Mouse (Mus musculus): ENCODE data around the gene Mthfd1. TPM values are rescaled to one million over a fixed set of nuclear protein-coding genes. Genes with fewer than 3 reads are reported as not detected.

Mthfd1 gene
- polyA plus RNA-seq, 1 experiment from 2014 or later = 87.7 TPM

- no peak overlapping the region for H3K4me2 ChIP-seq
- no peak overlapping the region for H3K27ac ChIP-seq
- H3K9ac ChIP-seq = no peak overlapping the region
- no peaks in the 10 kb centered on the region for H3K36me3 ChIP-seq
- H3K9me3 ChIP-seq = no peaks in the 10 kb centered on the region
- no peak for ATAC-seq (ENCODE audit: insufficient read depth, low FRiP score, low read depth)
- no peaks in the 10 kb centered on the region for H3K27me3 ChIP-seq (replicated peaks)
- WGBS = 75% methylated on average over 6 of the region's 6 CpGs
- no peaks in the 10 kb centered on the region; the same call in 1 of the 2 replicates for H3K4me1 ChIP-seq
- H3K4me3 ChIP-seq (replicated peaks) = no peak overlapping the region
These were observed 9.9 kb downstream of the Mthfd1 start for GRCm38 (mm10) chr12:76265001-76265400.

GRCm38 (mm10) chr12:76266875-76267274 is 11.8 kb downstream of the Mthfd1 start:
- Histone ChIP-seq H3K4me2 (no peak overlapping the region), H3K27ac (no peak overlapping the region), H3K36me3 (no peaks in the 10 kb centered on the region), H3K9me3 (no peaks in the 10 kb centered on the region), H3K4me3 (replicated peaks) (no peak overlapping the region), H3K9ac (no peak overlapping the region), H3K27me3 (replicated peaks) (no peaks in the 10 kb centered on the region), H3K4me1 (no peaks in the 10 kb centered on the region; the same call in 1 of the 2 replicates)
- WGBS = 74% methylated on average over 9 of the region's 9 CpGs
- ATAC-seq (ENCODE audit: insufficient read depth, low FRiP score, low read depth) = no peak

- WGBS = 83% methylated on average over 10 of the region's 10 CpGs
- H3K36me3 ChIP-seq = no peaks in the 10 kb centered on the region
- H3K9me3 ChIP-seq = no peaks in the 10 kb centered on the region
- no peaks in the 10 kb centered on the region; the same call in 1 of the 2 replicates for H3K4me1 ChIP-seq
- no peak overlapping the region for H3K4me3 ChIP-seq (replicated peaks)
- ATAC-seq (ENCODE audit: insufficient read depth, low FRiP score, low read depth) = no peak
- no peak overlapping the region for H3K27ac ChIP-seq
- H3K4me2 ChIP-seq = no peak overlapping the region
- H3K9ac ChIP-seq = no peak overlapping the region
- no peaks in the 10 kb centered on the region for H3K27me3 ChIP-seq (replicated peaks)
These were observed 13.6 kb downstream of the Mthfd1 start for GRCm38 (mm10) chr12:76268686-76269085.

DNA sequence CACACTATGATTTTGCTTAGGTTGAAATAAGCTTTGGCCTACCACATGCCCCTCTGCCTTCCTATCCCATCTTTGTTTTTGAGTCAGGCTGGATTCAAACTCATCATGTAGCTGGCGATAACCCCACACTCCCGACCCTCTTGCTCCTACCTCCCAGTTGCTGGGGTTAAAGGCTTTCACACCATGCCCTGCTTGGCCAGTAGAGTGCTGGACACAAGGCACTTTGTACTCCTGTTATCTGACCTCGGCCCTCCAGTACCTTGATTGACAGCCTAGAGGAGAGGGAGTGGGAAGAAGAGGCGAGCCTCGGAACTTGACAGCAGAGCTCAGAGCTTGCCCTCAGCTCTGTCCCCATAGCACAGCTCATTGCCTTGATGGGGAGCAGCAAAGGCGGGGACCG is 14.1 kb downstream of the Mthfd1 start:
- WGBS = 71% methylated on average over 7 of the region's 7 CpGs
- H3K4me3 ChIP-seq (replicated peaks) = no peak overlapping the region
- H3K4me1 ChIP-seq = no peaks in the 10 kb centered on the region; the same call in 1 of the 2 replicates
- H3K27me3 ChIP-seq (replicated peaks) = no peaks in the 10 kb centered on the region
- H3K9ac ChIP-seq = no peak overlapping the region
- no peaks in the 10 kb centered on the region for H3K9me3 ChIP-seq
- no peaks in the 10 kb centered on the region for H3K36me3 ChIP-seq
- no peak overlapping the region for H3K4me2 ChIP-seq
- ATAC-seq (ENCODE audit: insufficient read depth, low FRiP score, low read depth) = no peak
- no peak overlapping the region for H3K27ac ChIP-seq

DNA sequence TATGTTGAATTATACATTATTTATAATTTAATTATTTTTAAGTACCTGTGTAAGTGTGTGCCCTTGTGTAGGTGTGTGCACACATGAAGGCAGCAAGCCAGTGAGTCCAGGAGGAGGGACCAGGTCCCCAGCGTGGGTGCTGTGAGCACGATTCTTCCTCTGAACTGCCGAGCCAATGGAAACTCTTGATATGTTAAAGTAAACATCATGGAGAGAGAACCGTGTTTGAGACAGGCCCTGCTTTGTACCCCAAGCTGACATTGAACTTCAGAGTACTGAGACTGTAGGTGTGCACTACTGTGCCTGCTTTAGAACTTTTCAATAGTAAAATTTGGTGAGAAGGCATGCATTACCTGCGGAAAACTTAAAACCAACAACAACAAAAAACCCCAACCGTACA is 16.4 kb downstream of the Mthfd1 start:
- Histone ChIP-seq H3K4me1 (no peaks in the 10 kb centered on the region; the same call in 1 of the 2 replicates), H3K9ac (no peak overlapping the region), H3K36me3 (no peaks in the 10 kb centered on the region), H3K9me3 (no peaks in the 10 kb centered on the region), H3K27me3 (replicated peaks) (no peaks in the 10 kb centered on the region), H3K4me3 (replicated peaks) (no peak overlapping the region), H3K27ac (no peak overlapping the region), H3K4me2 (no peak overlapping the region)
- 66% methylated on average over 6 of the region's 6 CpGs for WGBS
- ATAC-seq (ENCODE audit: insufficient read depth, low FRiP score, low read depth) = peak; percentile 51; the same call in 1 of the 2 replicates

GRCm38 (mm10) chr12:76272610-76273524 is 17.8 kb downstream of the Mthfd1 start:
- Histone ChIP-seq H3K4me3 (replicated peaks) (no peak overlapping the region), H3K4me1 (no peaks in the 10 kb centered on the region), H3K4me2 (no peak overlapping the region), H3K9me3 (no peaks in the 10 kb centered on the region), H3K36me3 (no peaks in the 10 kb centered on the region), H3K27me3 (replicated peaks) (no peaks in the 10 kb centered on the region), H3K9ac (no peak overlapping the region), H3K27ac (no peak overlapping the region)
- no peak for ATAC-seq (ENCODE audit: insufficient read depth, low FRiP score, low read depth)
- WGBS = 80% methylated on average over 10 of the region's 10 CpGs

DNA sequence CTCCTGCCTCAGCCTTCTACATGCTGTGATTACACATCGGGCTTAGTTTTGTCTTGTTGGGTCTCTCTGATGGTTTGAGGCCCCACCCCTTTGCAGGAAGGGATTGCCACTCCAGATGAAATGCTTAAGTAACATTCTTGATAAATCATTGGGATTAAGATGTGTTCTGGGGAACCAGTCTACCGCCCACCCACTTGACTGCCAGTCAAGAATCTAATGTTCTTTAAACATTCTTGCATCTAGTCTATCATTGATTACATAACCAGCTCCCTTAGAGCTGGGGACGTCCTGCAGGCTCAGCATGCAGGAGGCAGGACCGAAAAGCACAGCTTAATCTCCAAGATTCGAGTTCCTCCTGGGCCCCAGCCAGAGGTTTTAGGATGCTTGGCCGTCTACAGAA is 23.1 kb downstream of the Mthfd1 start:
- Histone ChIP-seq H3K9ac (no peak overlapping the region), H3K27ac (no peak overlapping the region), H3K4me1 (no peaks in the 10 kb centered on the region), H3K9me3 (no peaks in the 10 kb centered on the region), H3K27me3 (replicated peaks) (no peaks in the 10 kb centered on the region), H3K4me3 (replicated peaks) (no peak overlapping the region), H3K4me2 (no peak overlapping the region), H3K36me3 (0 out of 2 replicates have a peak, but pooled peaks cover 3% of the 10 kb centered on the region)
- ATAC-seq (ENCODE audit: insufficient read depth, low FRiP score, low read depth) = no peak
- 46% methylated on average over 6 of the region's 6 CpGs for WGBS

DNA sequence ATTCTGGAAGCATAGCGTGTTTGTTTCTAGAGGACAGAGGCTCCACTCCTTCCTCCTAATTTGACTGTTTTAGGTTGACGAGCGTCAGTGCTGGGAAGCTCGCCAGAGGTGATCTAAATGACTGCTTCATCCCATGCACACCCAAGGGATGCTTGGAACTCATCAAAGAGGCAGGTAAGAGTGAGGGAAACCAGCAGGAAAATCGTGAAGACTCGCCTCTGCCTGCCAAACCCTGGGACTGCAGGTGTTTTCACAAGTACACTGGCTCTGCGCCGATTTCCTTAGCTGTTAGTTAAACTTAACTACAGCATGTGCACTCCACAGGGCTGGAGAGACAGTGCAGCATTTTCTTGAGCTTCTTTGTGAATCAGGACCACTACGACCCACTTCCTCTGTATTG is 25.5 kb downstream of the Mthfd1 start:
- no peak overlapping the region for H3K4me3 ChIP-seq (replicated peaks)
- ATAC-seq (ENCODE audit: insufficient read depth, low FRiP score, low read depth) = no peak
- no peaks in the 10 kb centered on the region for H3K4me1 ChIP-seq
- H3K9me3 ChIP-seq = no peaks in the 10 kb centered on the region
- H3K27ac ChIP-seq = no peak overlapping the region
- peaks cover 7% of the 10 kb centered on the region; the same call in 1 of the 2 replicates for H3K36me3 ChIP-seq
- no peak overlapping the region for H3K4me2 ChIP-seq
- WGBS = 86% methylated on average over 9 of the region's 9 CpGs
- no peak overlapping the region for H3K9ac ChIP-seq
- no peaks in the 10 kb centered on the region for H3K27me3 ChIP-seq (replicated peaks)

GRCm38 (mm10) chr12:76281111-76281660 is 26.1 kb downstream of the Mthfd1 start:
- peaks cover 7% of the 10 kb centered on the region; the same call in 1 of the 2 replicates for H3K36me3 ChIP-seq
- H3K27ac ChIP-seq = no peak overlapping the region
- H3K27me3 ChIP-seq (replicated peaks) = no peaks in the 10 kb centered on the region
- no peak overlapping the region for H3K4me2 ChIP-seq
- H3K9ac ChIP-seq = no peak overlapping the region
- H3K4me3 ChIP-seq (replicated peaks) = no peak overlapping the region
- 71% methylated on average over 2 of the region's 2 CpGs for WGBS
- H3K9me3 ChIP-seq = no peaks in the 10 kb centered on the region
- no peak for ATAC-seq (ENCODE audit: insufficient read depth, low FRiP score, low read depth)
- no peaks in the 10 kb centered on the region for H3K4me1 ChIP-seq

- H3K27ac ChIP-seq = no peak overlapping the region
- 39% methylated on average over 4 of the region's 4 CpGs for WGBS
These were observed 27.0 kb downstream of the Mthfd1 start for GRCm38 (mm10) chr12:76282132-76282531.

GRCm38 (mm10) chr12:76282532-76283173 is 27.6 kb downstream of the Mthfd1 start:
- H3K36me3 ChIP-seq = peaks cover 10% of the 10 kb centered on the region; the same call in 1 of the 2 replicates
- 91% methylated on average over 17 of the region's 17 CpGs for WGBS
- H3K4me2 ChIP-seq = no peak overlapping the region
- H3K27me3 ChIP-seq (replicated peaks) = no peaks in the 10 kb centered on the region
- H3K4me1 ChIP-seq = no peaks in the 10 kb centered on the region
- no peak overlapping the region for H3K4me3 ChIP-seq (replicated peaks)
- H3K9me3 ChIP-seq = no peaks in the 10 kb centered on the region
- ATAC-seq (ENCODE audit: insufficient read depth, low FRiP score, low read depth) = no peak
- no peak overlapping the region for H3K9ac ChIP-seq
- H3K27ac ChIP-seq = no peak overlapping the region

More at GRCm38 (mm10) chr12:76282132-76282531, 27.0 kb downstream of the Mthfd1 start:
- no peak overlapping the region for H3K4me3 ChIP-seq (replicated peaks)
- no peaks in the 10 kb centered on the region for H3K4me1 ChIP-seq
- H3K27me3 ChIP-seq (replicated peaks) = no peaks in the 10 kb centered on the region
- H3K9me3 ChIP-seq = no peaks in the 10 kb centered on the region
- H3K4me2 ChIP-seq = no peak overlapping the region
- no peak for ATAC-seq (ENCODE audit: insufficient read depth, low FRiP score, low read depth)
- H3K36me3 ChIP-seq = peaks cover 10% of the 10 kb centered on the region; the same call in 1 of the 2 replicates
- H3K9ac ChIP-seq = no peak overlapping the region

DNA sequence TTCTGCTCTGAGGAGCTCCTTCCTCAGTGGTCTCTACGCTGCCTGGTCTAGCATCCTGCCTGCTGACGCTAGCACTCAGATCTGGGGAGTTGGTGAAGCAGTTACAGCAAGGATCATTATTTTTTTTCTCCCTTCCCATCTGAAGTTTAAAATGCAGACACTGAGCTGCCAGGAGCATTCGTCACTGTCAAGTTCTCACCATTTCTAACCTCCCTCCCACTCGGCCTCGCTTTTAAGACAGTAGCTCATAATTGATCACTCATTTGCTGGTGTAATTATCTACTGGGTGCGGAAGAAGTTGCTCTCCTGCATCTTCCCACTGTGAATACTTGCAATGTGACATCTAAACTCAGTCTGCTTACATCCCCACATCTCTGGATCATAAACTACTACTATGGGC is 30.3 kb downstream of the Mthfd1 start:
- no peaks in the 10 kb centered on the region for H3K27me3 ChIP-seq (replicated peaks)
- no peaks in the 10 kb centered on the region for H3K4me1 ChIP-seq
- peaks cover 10% of the 10 kb centered on the region for H3K36me3 ChIP-seq
- ATAC-seq (ENCODE audit: insufficient read depth, low FRiP score, low read depth) = no peak
- H3K27ac ChIP-seq = no peak overlapping the region
- no peaks in the 10 kb centered on the region for H3K9me3 ChIP-seq
- H3K9ac ChIP-seq = no peak overlapping the region
- no peak overlapping the region for H3K4me2 ChIP-seq
- no peak overlapping the region for H3K4me3 ChIP-seq (replicated peaks)
- WGBS = 60% methylated on average over 6 of the region's 6 CpGs
